ENCODE assay signal across 9 mouse cellular contexts in the genomic region with DNA sequence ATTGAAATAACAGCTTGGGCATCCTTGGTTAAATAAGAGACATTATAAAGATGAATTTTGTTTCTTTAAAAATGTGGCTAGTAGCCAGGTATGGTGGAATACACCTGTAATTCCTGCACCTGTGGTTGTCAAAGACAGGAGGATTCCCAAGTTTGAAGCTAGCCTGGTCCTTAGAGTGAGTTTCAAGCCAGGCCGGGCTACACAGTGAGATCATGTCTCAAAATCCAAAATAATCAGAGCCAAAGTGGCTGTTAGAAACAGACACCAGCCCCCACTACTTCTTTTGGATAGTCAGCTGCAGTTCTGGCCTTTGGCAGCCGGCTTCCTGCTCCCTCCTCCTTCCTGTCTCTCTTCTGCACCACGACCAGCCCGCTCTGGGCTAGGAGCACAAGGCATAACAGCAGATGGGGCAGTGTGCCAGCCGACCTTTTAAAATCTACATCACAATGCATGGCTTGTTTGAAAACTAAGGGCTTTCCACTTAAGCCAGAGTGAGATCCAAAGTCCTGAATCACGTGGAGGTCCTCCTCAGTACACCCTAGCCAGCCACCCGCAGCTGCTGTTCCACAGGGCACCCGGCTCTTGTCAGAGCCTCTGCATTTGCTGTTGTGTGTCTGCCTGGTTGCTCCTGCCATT.
A peak's percentile ranks its signal among the peaks of the same experiment; 100 is the strongest.
DNase-seq lines count a peak whose midpoint lies in the region; ATAC-seq and TF ChIP-seq lines count a peak whose summit lies in the region.
"Had no signal": no experiment of that assay in that cellular context is flagged by ENCODE, and none has a peak within 500 bp of the region (broad histone marks: within the 10 kb centered on the region; RNA-seq: fewer than 3 reads in every experiment).

No protein-coding gene starts in this region.

- no peak overlapping the region for H3K27ac ChIP-seq in kidney, adult 2 months (ENCODE audit: insufficient read depth, low read depth, low read length)
- H3K27ac ChIP-seq in limb, embryonic 14.5 days (replicated peaks; ENCODE audit: low read depth, low read length) = no peak overlapping the region
- H3K27ac ChIP-seq in neural tube, embryonic 15.5 days (replicated peaks) = no peak overlapping the region
- H3K27ac ChIP-seq: liver, embryonic 14.5 days had no signal

- no peak overlapping the region for H3K4me2 ChIP-seq in limb, embryonic 14.5 days (replicated peaks; ENCODE audit: low read depth, low read length, severe bottlenecking)
- H3K4me2 ChIP-seq in neural tube, embryonic 15.5 days = no peak overlapping the region

- H3K4me1 ChIP-seq in kidney, adult 2 months (ENCODE audit: control insufficient read depth, insufficient read depth, low read length) = no peaks in the 10 kb centered on the region
- peaks cover 14% of the 10 kb centered on the region; the same call in 1 of the 2 replicates for H3K4me1 ChIP-seq in limb, embryonic 14.5 days (ENCODE audit: control insufficient read depth, insufficient read depth, low read length)
- peaks cover 5% of the 10 kb centered on the region for H3K4me1 ChIP-seq in neural tube, embryonic 15.5 days

- no peaks in the 10 kb centered on the region for H3K9me3 ChIP-seq in limb, embryonic 14.5 days (ENCODE audit: control insufficient read depth, low read length)
- no peaks in the 10 kb centered on the region for H3K9me3 ChIP-seq in neural tube, embryonic 15.5 days (replicated peaks)

- ATAC-seq in granulocyte monocyte progenitor cell, adult 5-6 weeks (replicated peaks; ENCODE audit: poor library complexity, severe bottlenecking) = peak; percentile 53
- ATAC-seq in limb, embryonic 14.5 days (ENCODE audit: low FRiP score, low read depth) = peak; percentile 77
- peak; percentile 76; the same call in 1 of the 2 replicates for ATAC-seq in neural tube, embryonic 15.5 days (ENCODE audit: low FRiP score)

- TF ChIP-seq POLR2A in kidney, adult 2 months (IDR thresholded peaks at IDR 0.05; ENCODE audit: low read depth, low read length) = no peak
- TF ChIP-seq POLR2A in limb, embryonic 14.5 days (IDR thresholded peaks at IDR 0.05; ENCODE audit: borderline replicate concordance, extremely low read depth, insufficient read depth, insufficient read length) = no peak

- DNase-seq in 3T3-L1 (ENCODE audit: low read depth, low spot score) (peak; percentile 17), NIH3T3 (ENCODE audit: low read depth) (peak; percentile 69)
- DNase-seq in kidney, adult 2 months = peak; percentile 33
- DNase-seq in limb, embryonic 14.5 days (ENCODE audit: low spot score) = peak; percentile 74
- DNase-seq in adrenal gland, postnatal 25 days = no peak
- DNase-seq in spleen, adult 12 weeks (ENCODE audit: low spot score) = no peak

- H3K27me3 ChIP-seq in kidney, adult 2 months (replicated peaks; ENCODE audit: control insufficient read depth, insufficient read depth, low read length) = no peaks in the 10 kb centered on the region
- no peaks in the 10 kb centered on the region for H3K27me3 ChIP-seq in limb, embryonic 14.5 days (ENCODE audit: control insufficient read depth, insufficient read depth, low read length)
- H3K27me3 ChIP-seq in neural tube, embryonic 15.5 days (replicated peaks) = no peaks in the 10 kb centered on the region

- no peak for TF ChIP-seq CTCF in kidney, adult 2 months (conservative IDR thresholded peaks at IDR 0.05; ENCODE audit: insufficient read depth, insufficient read length, low read depth, low read length)

- no peak overlapping the region for H3K4me3 ChIP-seq in kidney, adult 2 months (ENCODE audit: insufficient read depth, low read depth, low read length)
- H3K4me3 ChIP-seq in limb, embryonic 14.5 days (replicated peaks; ENCODE audit: low read length) = no peak overlapping the region
- no peak overlapping the region for H3K4me3 ChIP-seq in neural tube, embryonic 15.5 days (replicated peaks)

- H3K36me3 ChIP-seq in kidney, adult 2 months (ENCODE audit: control insufficient read depth, insufficient read depth, low read length) = no peaks in the 10 kb centered on the region
- H3K36me3 ChIP-seq in limb, embryonic 14.5 days (ENCODE audit: control insufficient read depth, insufficient read depth, low read length) = no peaks in the 10 kb centered on the region
- H3K36me3 ChIP-seq in neural tube, embryonic 15.5 days = no peaks in the 10 kb centered on the region

- 18% methylated on average over 8 of the region's 8 CpGs for WGBS in kidney, adult 2 months
- WGBS in limb, embryonic 14.5 days = 34% methylated on average over 8 of the region's 8 CpGs
- 14% methylated on average over 8 of the region's 8 CpGs for WGBS in neural tube, embryonic 15.5 days

- H3K9ac ChIP-seq in limb, embryonic 14.5 days (ENCODE audit: low read depth, low read length, severe bottlenecking) = no peak overlapping the region
- no peak overlapping the region for H3K9ac ChIP-seq in neural tube, embryonic 15.5 days (replicated peaks)
- H3K9ac ChIP-seq: liver, embryonic 14.5 days had no signal

Comparison
In these comparisons a context has a peak if more than half of its experiments do, and no peak if none do; other contexts are left out.
1. DNase-seq: peak in 3T3-L1 (single experiment), NIH3T3 (single experiment), kidney, adult 2 months (single experiment) and limb, embryonic 14.5 days (single experiment); none in adrenal gland, postnatal 25 days (single experiment) and spleen, adult 12 weeks (single experiment).
2. Peak in every context shown above with its lines, with median percentiles within 50 percentile points of each other: ATAC-seq.